Mouse (Mus musculus) cortical plate, adult 2 months (tissue): ENCODE data around the gene Nmnat2.

ENCODE experiments used
- CTCF ChIP-seq: fragments of 200-500 bp; IDR thresholded peaks from 2 replicates; pipeline ENCODE4 v1.5.1; 2011; ENCODE audit warnings: mild to moderate bottlenecking, control low read depth, low read length; ENCODE audit not compliant: insufficient read depth; ENCODE audit errors: extremely low read depth
- POLR2A ChIP-seq: fragments of 200-500 bp; IDR thresholded peaks from 2 replicates; pipeline ENCODE4 v1.6.1; 2011; ENCODE audit warnings: mild to moderate bottlenecking, low read length, control low read depth; ENCODE audit not compliant: insufficient read depth; ENCODE audit errors: extremely low read depth

GRCm38 (mm10) chr1:153124502-153124901 lies 169.7 kb downstream of the Nmnat2 start:
- TF ChIP-seq CTCF (no peak), POLR2A (no peak)
